Mouse (Mus musculus) ZHBTc4 (cell line): ENCODE data around the gene Akr1c19.
"Not testable (repeated sequence)": the region's sequence is repeated elsewhere in the genome, so short reads cannot be mapped to it uniquely, and the experiment has no call there.

Experiments
- DNase-seq: peaks from one replicate; pipeline ENCODE4 v3.0.0-alpha.2; 2011; ENCODE audit warnings: low read depth, low spot score

Gene Akr1c19

GRCm38 (mm10) chr13:4265455-4265854 is 37.0 kb downstream of the Akr1c19 start:
- not testable (repeated sequence) for DNase-seq

- DNase-seq: no peak
These were observed 42.4 kb downstream of the Akr1c19 start for GRCm38 (mm10) chr13:4270860-4271259.

- DNase-seq: no peak
These were observed 49.0 kb downstream of the Akr1c19 start for GRCm38 (mm10) chr13:4277526-4277925.

- DNase-seq: no peak
These were observed 50.8 kb downstream of the Akr1c19 start, which contains the start of gene Akr1c12 for GRCm38 (mm10) chr13:4279284-4279683. Gene Akr1c12, minus strand, starts transcription at chr13:4279433.

GRCm38 (mm10) chr13:4281471-4282412 is 53.2 kb downstream of the Akr1c19 start:
- peak; percentile 55 for DNase-seq

- DNase-seq: no peak
These were observed 68.5 kb downstream of the Akr1c19 start for GRCm38 (mm10) chr13:4296991-4297390.
